Mouse (Mus musculus): ENCODE results near the gene Sparc. TPM values are rescaled to one million over a fixed set of nuclear protein-coding genes. Genes with fewer than 3 reads are reported as not detected.

The Sparc gene
- polyA plus RNA-seq, 1 experiment from 2014 or later, result 0.63 TPM

- WGBS (ENCODE audit: missing documents), result 74% methylated on average over 5 of the region's 5 CpGs
Observed at GRCm38 (mm10) chr11:55378371-55378770, 44.6 kb downstream of the Sparc start.

GRCm38 (mm10) chr11:55373838-55374237, 49.1 kb downstream of the Sparc start:
- H3K27ac ChIP-seq, result no peak overlapping the region
- no peaks in the 10 kb centered on the region for H3K36me3 ChIP-seq (ENCODE audit: inconsistent target)
- H3K4me3 ChIP-seq (ENCODE audit: inconsistent target), result no peak overlapping the region
- 75% methylated on average over 5 of the region's 6 CpGs for WGBS (ENCODE audit: missing documents)
- H3K79me2 ChIP-seq (ENCODE audit: inconsistent target), result no peaks in the 10 kb centered on the region

More at GRCm38 (mm10) chr11:55378371-55378770, 44.6 kb downstream of the Sparc start:
- Histone ChIP-seq H3K27ac (no peak overlapping the region), H3K79me2 (ENCODE audit: inconsistent target) (no peaks in the 10 kb centered on the region), H3K36me3 (ENCODE audit: inconsistent target) (no peaks in the 10 kb centered on the region), H3K4me3 (ENCODE audit: inconsistent target) (no peak overlapping the region)

DNA sequence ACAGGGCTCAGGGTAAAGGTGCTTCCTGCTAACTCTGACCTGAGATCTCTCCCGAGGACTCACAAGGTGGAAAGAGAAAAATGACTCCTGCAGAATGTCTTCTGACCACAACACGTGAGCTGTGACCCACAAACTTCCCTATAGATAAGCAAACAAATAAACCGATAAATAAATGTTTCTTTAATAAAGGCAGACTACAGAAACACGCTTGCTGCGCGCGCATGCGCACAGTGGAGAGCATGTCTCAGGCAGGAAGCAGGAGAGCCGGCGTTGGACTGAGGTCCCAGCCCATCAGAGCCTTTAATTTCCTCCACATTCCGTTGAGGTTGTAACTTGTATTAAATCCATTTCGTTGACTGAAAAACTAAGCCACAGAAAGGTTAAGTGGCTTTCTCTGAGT, 49.6 kb downstream of the Sparc start:
- H3K27ac ChIP-seq, result no peak overlapping the region
- 65% methylated on average over 12 of the region's 12 CpGs for WGBS (ENCODE audit: missing documents)

GRCm38 (mm10) chr11:55372001-55372400, 51.0 kb downstream of the Sparc start:
- Histone ChIP-seq H3K27ac (no peak overlapping the region), H3K4me3 (ENCODE audit: inconsistent target) (no peak overlapping the region), H3K36me3 (ENCODE audit: inconsistent target) (no peaks in the 10 kb centered on the region), H3K79me2 (ENCODE audit: inconsistent target) (no peaks in the 10 kb centered on the region)
- 88% methylated on average over 6 of the region's 6 CpGs for WGBS (ENCODE audit: missing documents)

More for the DNA sequence above, 49.6 kb downstream of the Sparc start:
- Histone ChIP-seq H3K79me2 (ENCODE audit: inconsistent target) (no peaks in the 10 kb centered on the region), H3K36me3 (ENCODE audit: inconsistent target) (no peaks in the 10 kb centered on the region), H3K4me3 (ENCODE audit: inconsistent target) (no peak overlapping the region)

- 91% methylated on average over 6 of the region's 6 CpGs for WGBS (ENCODE audit: missing documents)
- no peak overlapping the region for H3K27ac ChIP-seq
- no peak overlapping the region for H3K4me3 ChIP-seq (ENCODE audit: inconsistent target)
- no peaks in the 10 kb centered on the region for H3K79me2 ChIP-seq (ENCODE audit: inconsistent target)
- no peaks in the 10 kb centered on the region for H3K36me3 ChIP-seq (ENCODE audit: inconsistent target)
Observed at GRCm38 (mm10) chr11:55369093-55369471, 53.9 kb downstream of the Sparc start.

- 93% methylated on average over 4 of the region's 4 CpGs for WGBS (ENCODE audit: missing documents)
- no peak overlapping the region for H3K27ac ChIP-seq
- H3K79me2 ChIP-seq (ENCODE audit: inconsistent target), result no peaks in the 10 kb centered on the region
Observed at GRCm38 (mm10) chr11:55368388-55369092, 54.4 kb downstream of the Sparc start.

DNA sequence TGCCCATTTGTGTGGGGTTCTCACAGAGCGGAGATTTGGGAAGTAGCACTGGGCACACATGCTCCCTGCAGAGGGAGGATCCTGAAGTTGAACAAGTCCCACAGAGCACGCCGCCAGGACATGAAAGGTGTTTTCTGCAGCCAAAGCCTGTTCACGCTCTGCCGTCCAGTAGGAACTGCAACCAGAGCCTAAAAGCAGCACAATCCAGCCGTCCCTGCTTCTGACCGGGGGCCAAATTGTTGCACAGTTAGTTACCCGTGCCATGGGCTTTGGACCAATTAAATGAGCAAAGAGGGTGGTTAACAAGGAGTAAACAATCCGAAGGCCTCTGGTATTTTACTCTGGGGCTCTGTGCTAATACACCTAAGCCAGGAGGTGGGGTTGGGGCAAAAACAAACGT, 55.2 kb downstream of the Sparc start:
- H3K36me3 ChIP-seq (ENCODE audit: inconsistent target), result no peaks in the 10 kb centered on the region
- WGBS (ENCODE audit: missing documents), result 86% methylated on average over 10 of the region's 10 CpGs
- H3K27ac ChIP-seq, result no peak overlapping the region
- H3K79me2 ChIP-seq (ENCODE audit: inconsistent target), result no peaks in the 10 kb centered on the region
- no peak overlapping the region for H3K4me3 ChIP-seq (ENCODE audit: inconsistent target)

More at GRCm38 (mm10) chr11:55368388-55369092, 54.4 kb downstream of the Sparc start:
- no peaks in the 10 kb centered on the region for H3K36me3 ChIP-seq (ENCODE audit: inconsistent target)
- H3K4me3 ChIP-seq (ENCODE audit: inconsistent target), result no peak overlapping the region

- WGBS (ENCODE audit: missing documents), result 86% methylated on average over 5 of the region's 5 CpGs
- H3K36me3 ChIP-seq (ENCODE audit: inconsistent target), result no peaks in the 10 kb centered on the region
- no peak overlapping the region for H3K27ac ChIP-seq
- H3K4me3 ChIP-seq (ENCODE audit: inconsistent target), result no peak overlapping the region
- H3K79me2 ChIP-seq (ENCODE audit: inconsistent target), result no peaks in the 10 kb centered on the region
Observed at GRCm38 (mm10) chr11:55365840-55366239, 57.1 kb downstream of the Sparc start.

- 70% methylated on average over 4 of the region's 4 CpGs for WGBS (ENCODE audit: missing documents)
- H3K4me3 ChIP-seq (ENCODE audit: inconsistent target), result no peak overlapping the region
- H3K79me2 ChIP-seq (ENCODE audit: inconsistent target), result no peaks in the 10 kb centered on the region
- no peak overlapping the region for H3K27ac ChIP-seq
- no peaks in the 10 kb centered on the region for H3K36me3 ChIP-seq (ENCODE audit: inconsistent target)
Observed at GRCm38 (mm10) chr11:55365242-55365641, 57.7 kb downstream of the Sparc start.

DNA sequence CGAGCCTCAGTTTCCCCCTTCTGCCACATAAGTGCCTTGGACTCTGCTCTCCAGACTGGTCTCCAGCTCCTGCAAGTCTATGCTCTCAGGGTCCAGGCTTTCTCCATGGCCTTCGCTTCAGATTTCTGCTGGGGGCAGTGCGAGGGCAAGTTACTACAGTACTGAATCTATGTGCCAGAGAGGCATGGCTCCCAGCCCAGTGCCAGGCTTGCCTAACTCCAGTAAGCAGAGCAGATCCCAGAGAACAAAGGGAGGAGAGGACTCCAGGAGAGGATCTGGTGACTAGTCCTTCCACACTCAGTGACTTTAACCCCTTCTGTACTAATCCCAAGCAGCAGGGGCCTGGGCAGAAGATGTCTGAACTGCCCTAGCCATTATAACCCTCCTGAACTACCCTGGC, 58.3 kb downstream of the Sparc start:
- Histone ChIP-seq H3K4me3 (ENCODE audit: inconsistent target) (no peak overlapping the region), H3K36me3 (ENCODE audit: inconsistent target) (no peaks in the 10 kb centered on the region), H3K79me2 (ENCODE audit: inconsistent target) (no peaks in the 10 kb centered on the region), H3K27ac (no peak overlapping the region)
- WGBS (ENCODE audit: missing documents), result 82% methylated on average over 3 of the region's 3 CpGs

- H3K4me3 ChIP-seq (ENCODE audit: inconsistent target), result no peak overlapping the region
- no peaks in the 10 kb centered on the region for H3K79me2 ChIP-seq (ENCODE audit: inconsistent target)
- no peak overlapping the region for H3K27ac ChIP-seq
- WGBS (ENCODE audit: missing documents), result 76% methylated on average over 15 of the region's 15 CpGs
- no peaks in the 10 kb centered on the region for H3K36me3 ChIP-seq (ENCODE audit: inconsistent target)
Observed at GRCm38 (mm10) chr11:55358094-55358783, 64.7 kb downstream of the Sparc start.

DNA sequence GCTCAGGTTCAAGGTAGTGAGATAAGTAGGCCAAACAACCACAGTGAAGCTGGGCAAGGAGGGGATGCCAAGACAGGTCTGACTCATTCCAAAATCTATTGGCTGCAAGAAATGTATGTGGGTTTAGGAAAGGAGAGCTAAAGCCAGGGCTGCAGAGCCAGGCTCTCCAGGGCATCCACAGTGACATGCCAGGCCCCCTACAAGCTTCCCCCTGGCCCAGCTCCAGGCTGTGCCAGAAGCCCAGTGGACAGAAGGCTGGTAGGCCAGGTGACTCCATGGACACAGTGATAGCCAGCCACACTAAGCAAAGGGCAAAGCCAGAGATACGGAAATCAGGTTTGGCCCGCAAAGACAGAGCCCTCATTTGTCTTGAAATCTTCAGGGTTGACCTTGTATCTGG, 66.1 kb downstream of the Sparc start:
- 100% methylated on average over 2 of the region's 2 CpGs for WGBS (ENCODE audit: missing documents)
- no peak overlapping the region for H3K27ac ChIP-seq
- H3K79me2 ChIP-seq (ENCODE audit: inconsistent target), result no peaks in the 10 kb centered on the region
- no peak overlapping the region for H3K4me3 ChIP-seq (ENCODE audit: inconsistent target)
- H3K36me3 ChIP-seq (ENCODE audit: inconsistent target), result no peaks in the 10 kb centered on the region

Other genes starting within 250 kb of the Sparc start
- gene Slc36a2, start 238.1 kb downstream of the Sparc start, polyA plus RNA-seq (2018), result 0.12 TPM in 1 of 3 replicates, not detected in the others
- gene Slc36a1, start 218.8 kb downstream of the Sparc start, polyA plus RNA-seq (2018), result 21.5 to 45.5 TPM (median 25.9 TPM) in 3 replicates
- not detected in 3 replicates for gene Fat2, start 86.6 kb downstream of the Sparc start, polyA plus RNA-seq (2018)
- gene Atox1, start 38.1 kb upstream of the Sparc start, polyA plus RNA-seq (2018), result 117 to 443 TPM (median 360 TPM) in 3 replicates
- gene G3bp1, start 46.5 kb upstream of the Sparc start, polyA plus RNA-seq (2018), result 20.9 to 52.8 TPM (median 25.9 TPM) in 3 replicates
- not detected in 3 replicates for gene Glra1, start 185.0 kb upstream of the Sparc start, polyA plus RNA-seq (2018)